Mouse (Mus musculus) stomach, embryonic 14.5 days (tissue): ENCODE results near the gene Nebl. TPM values are rescaled to one million over a fixed set of nuclear protein-coding genes. Genes with fewer than 3 reads are reported as not detected.

Source experiments
- ATAC-seq: fragments of 200-750 bp; cut with Nextera tagmentation; 2 replicates; pipeline ENCODE4 v1.8.0; 2017; ENCODE audit warnings: low read depth, moderate TSS enrichment; ENCODE audit not compliant: insufficient number of reproducible peaks, insufficient read depth, low FRiP score
- H3K27ac ChIP-seq: fragments of 300-500 bp; sonication (generic); 2 replicates; pipeline ENCODE4 v1.5.1; 2014; ENCODE audit warnings: mild to moderate bottlenecking, low read length, moderate library complexity, mixed read lengths
- H3K27me3 ChIP-seq: fragments of 300-500 bp; sonication (generic); 2 replicates; pipeline ENCODE4 v1.6.1; 2014; ENCODE audit warnings: low read length, control low read depth, mixed read lengths; ENCODE audit not compliant: control insufficient read depth, insufficient read depth
- H3K36me3 ChIP-seq: fragments of 300-500 bp; sonication (generic); 2 replicates; pipeline ENCODE4 v1.6.1; 2014; ENCODE audit warnings: mild to moderate bottlenecking, control low read depth, low read length, moderate library complexity, mixed read lengths; ENCODE audit not compliant: control insufficient read depth, insufficient read depth
- H3K4me1 ChIP-seq: fragments of 300-500 bp; sonication (generic); 2 replicates; pipeline ENCODE4 v1.6.1; 2014; ENCODE audit warnings: low read length, control low read depth, mixed read lengths; ENCODE audit not compliant: control insufficient read depth, insufficient read depth
- H3K4me2 ChIP-seq: fragments of 300-500 bp; sonication (generic); replicated peaks from 2 replicates; pipeline ENCODE4 v1.6.1; 2014; ENCODE audit warnings: low read depth, low read length, control low read depth
- H3K4me3 ChIP-seq: fragments of 300-500 bp; sonication (generic); 2 replicates; pipeline ENCODE4 v1.5.1; 2014; ENCODE audit warnings: low read depth, low read length, control low read depth
- H3K9ac ChIP-seq: fragments of 300-500 bp; sonication (generic); replicated peaks from 2 replicates; pipeline ENCODE4 v1.6.1; 2014; ENCODE audit warnings: low read depth, mild to moderate bottlenecking, control low read depth, low read length, moderate library complexity, mixed read lengths
- H3K9me3 ChIP-seq: fragments of 300-500 bp; sonication (generic); 2 replicates; pipeline ENCODE4 v1.6.1; 2016; ENCODE audit warnings: low read depth, low read length, control low read depth; ENCODE audit not compliant: control insufficient read depth
- WGBS: fragments of 180-500 bp; shearing (Covaris S2); extraction: QIAGEN DNeasy Blood & Tissue Kit; methylation state at CpG from one replicate; pipeline ENCODE4 v1.1.7; 2014; 5-methylcytosine and 5-hydroxymethylcytosine counted together
- polyA plus RNA-seq: library from polyadenylated mRNA; unstranded; fragments of >200 nt; fragmentation: Nextera tagmentation; extraction: Ambion mirVana; gene quantifications from 2 replicates; pipeline ENCODE4 v1.2.1, GENCODE M21; 2014

Gene Nebl
- polyA plus RNA-seq, 1 experiment from 2014 or later, result 3.5 TPM

- no peak overlapping the region for H3K27ac ChIP-seq
- no peak for ATAC-seq
- no peaks in the 10 kb centered on the region for H3K4me1 ChIP-seq
- no peak overlapping the region for H3K4me3 ChIP-seq
- no peaks in the 10 kb centered on the region for H3K27me3 ChIP-seq
- no peak overlapping the region for H3K4me2 ChIP-seq
- H3K36me3 ChIP-seq, result no peaks in the 10 kb centered on the region
- WGBS, result 89% methylated on average over 2 of the region's 2 CpGs
- no peaks in the 10 kb centered on the region for H3K9me3 ChIP-seq
- H3K9ac ChIP-seq, result no peak overlapping the region
These were observed 355.3 kb downstream of the Nebl start for GRCm38 (mm10) chr2:17375916-17376315.

GRCm38 (mm10) chr2:17365671-17366070 is 365.6 kb downstream of the Nebl start:
- H3K9me3 ChIP-seq, result no peaks in the 10 kb centered on the region
- no peaks in the 10 kb centered on the region for H3K4me1 ChIP-seq
- H3K27ac ChIP-seq, result no peak overlapping the region
- ATAC-seq, result no peak
- H3K4me3 ChIP-seq, result no peak overlapping the region
- no peak overlapping the region for H3K4me2 ChIP-seq
- WGBS, result 82% methylated on average over 5 of the region's 5 CpGs
- H3K27me3 ChIP-seq, result no peaks in the 10 kb centered on the region
- no peaks in the 10 kb centered on the region for H3K36me3 ChIP-seq
- no peak overlapping the region for H3K9ac ChIP-seq

- H3K27ac ChIP-seq, result no peak overlapping the region
These were observed 366.2 kb downstream of the Nebl start for GRCm38 (mm10) chr2:17364971-17365548.

GRCm38 (mm10) chr2:17363337-17364216 is 367.7 kb downstream of the Nebl start:
- no peak for ATAC-seq
- H3K36me3 ChIP-seq, result no peaks in the 10 kb centered on the region
- WGBS, result 41% methylated on average over 12 of the region's 12 CpGs
- no peak overlapping the region for H3K9ac ChIP-seq
- no peak overlapping the region for H3K4me3 ChIP-seq
- no peaks in the 10 kb centered on the region for H3K4me1 ChIP-seq
- H3K9me3 ChIP-seq, result no peaks in the 10 kb centered on the region
- no peaks in the 10 kb centered on the region for H3K27me3 ChIP-seq
- H3K4me2 ChIP-seq, result no peak overlapping the region
- peak overlapping the region; percentile 21; the same call in 1 of the 2 replicates for H3K27ac ChIP-seq

More at GRCm38 (mm10) chr2:17364971-17365548, 366.2 kb downstream of the Nebl start:
- no peaks in the 10 kb centered on the region for H3K36me3 ChIP-seq
- WGBS, result 66% methylated on average over 6 of the region's 6 CpGs
- no peaks in the 10 kb centered on the region for H3K27me3 ChIP-seq
- no peak overlapping the region for H3K4me2 ChIP-seq
- H3K9me3 ChIP-seq, result no peaks in the 10 kb centered on the region
- ATAC-seq, result no peak
- H3K4me1 ChIP-seq, result no peaks in the 10 kb centered on the region
- H3K9ac ChIP-seq, result no peak overlapping the region
- no peak overlapping the region for H3K4me3 ChIP-seq

GRCm38 (mm10) chr2:17362181-17362580 is 369.1 kb downstream of the Nebl start:
- Histone ChIP-seq H3K27me3 (no peaks in the 10 kb centered on the region), H3K9ac (no peak overlapping the region), H3K4me1 (no peaks in the 10 kb centered on the region), H3K4me2 (no peak overlapping the region), H3K9me3 (no peaks in the 10 kb centered on the region), H3K36me3 (no peaks in the 10 kb centered on the region), H3K4me3 (no peak overlapping the region), H3K27ac (no peak overlapping the region)
- 85% methylated on average over 1 of the region's 1 CpGs for WGBS
- no peak for ATAC-seq

GRCm38 (mm10) chr2:17344643-17345042 is 386.6 kb downstream of the Nebl start:
- WGBS, result 90% methylated on average over 1 of the region's 1 CpGs

GRCm38 (mm10) chr2:17335451-17335850 is 395.8 kb downstream of the Nebl start:
- Histone ChIP-seq H3K4me1 (no peaks in the 10 kb centered on the region), H3K4me2 (no peak overlapping the region), H3K36me3 (no peaks in the 10 kb centered on the region), H3K27me3 (no peaks in the 10 kb centered on the region), H3K4me3 (no peak overlapping the region), H3K9ac (no peak overlapping the region), H3K27ac (no peak overlapping the region), H3K9me3 (no peaks in the 10 kb centered on the region)
- WGBS, result 92% methylated on average over 5 of the region's 5 CpGs
- ATAC-seq, result no peak

More at GRCm38 (mm10) chr2:17344643-17345042, 386.6 kb downstream of the Nebl start:
- Histone ChIP-seq H3K4me2 (no peak overlapping the region), H3K4me3 (no peak overlapping the region), H3K36me3 (no peaks in the 10 kb centered on the region), H3K27me3 (no peaks in the 10 kb centered on the region), H3K27ac (no peak overlapping the region), H3K9me3 (no peaks in the 10 kb centered on the region), H3K4me1 (no peaks in the 10 kb centered on the region), H3K9ac (no peak overlapping the region)
- ATAC-seq, result no peak

GRCm38 (mm10) chr2:17326590-17326989 is 404.7 kb downstream of the Nebl start:
- WGBS, result 96% methylated on average over 1 of the region's 1 CpGs

More at GRCm38 (mm10) chr2:17326590-17326989, 404.7 kb downstream of the Nebl start:
- Histone ChIP-seq H3K4me1 (no peaks in the 10 kb centered on the region), H3K27ac (no peak overlapping the region), H3K36me3 (no peaks in the 10 kb centered on the region), H3K9ac (no peak overlapping the region), H3K4me2 (no peak overlapping the region), H3K9me3 (no peaks in the 10 kb centered on the region), H3K4me3 (no peak overlapping the region), H3K27me3 (no peaks in the 10 kb centered on the region)
- ATAC-seq, result no peak
